Mouse (Mus musculus): ENCODE measurements around the gene Fbxo36. TPM values are rescaled to one million over a fixed set of nuclear protein-coding genes. Genes with fewer than 3 reads are reported as not detected.

The Fbxo36 gene
- polyA plus RNA-seq, 1 experiment = 8.4 TPM

GRCm38 (mm10) chr1:84940322-84940721, 100.7 kb downstream of the Fbxo36 start:
- no peak for DNase-seq (ENCODE audit: extremely low spot score in 1 of 2, low spot score in 1 of 2)

GRCm38 (mm10) chr1:84942666-84943065, 103.0 kb downstream of the Fbxo36 start:
- DNase-seq (ENCODE audit: extremely low spot score in 1 of 2, low spot score in 1 of 2) = no peak

- DNase-seq (ENCODE audit: extremely low spot score in 1 of 2, low spot score in 1 of 2) = no peak
These were observed 103.9 kb downstream of the Fbxo36 start for GRCm38 (mm10) chr1:84943549-84943948.

- DNase-seq (ENCODE audit: extremely low spot score in 1 of 2, low spot score in 1 of 2) = no peak
These were observed 106.3 kb downstream of the Fbxo36 start for GRCm38 (mm10) chr1:84945950-84946349.

GRCm38 (mm10) chr1:84947390-84947789, 107.7 kb downstream of the Fbxo36 start:
- no peak for DNase-seq (ENCODE audit: extremely low spot score in 1 of 2, low spot score in 1 of 2)

Other genes with a start within 250 kb of the Fbxo36 start
- 127 and 140 TPM in 2 replicates for gene Dner, start 143.6 kb upstream of the Fbxo36 start, polyA plus RNA-seq (2012; rRNA removed)
- gene Trip12, start 675 bp downstream of the Fbxo36 start, polyA plus RNA-seq (2012; rRNA removed) = 80.3 and 91.5 TPM in 2 replicates
- 6.9 and 8.0 TPM in 2 replicates for gene Slc16a14, start 95.3 kb downstream of the Fbxo36 start, polyA plus RNA-seq (2012; rRNA removed)